Comparison of ENCODE assay signal across 8 mouse cellular contexts in genomic region chr5:45520809-45521110, GRCm38 (mm10). TPM values are rescaled to one million over a fixed set of nuclear protein-coding genes. Genes with fewer than 3 reads are reported as not detected.
DNase-seq lines count a peak whose midpoint lies in the region; ATAC-seq and TF ChIP-seq lines count a peak whose summit lies in the region.

No protein-coding gene starts in this region.

- no peaks in the 10 kb centered on the region for H3K27me3 ChIP-seq in kidney, embryonic 15.5 days
- H3K27me3 ChIP-seq in hindbrain, embryonic 15.5 days = no peaks in the 10 kb centered on the region
- no peaks in the 10 kb centered on the region for H3K27me3 ChIP-seq in midbrain, embryonic 15.5 days (replicated peaks)

- H3K27ac ChIP-seq in kidney, embryonic 15.5 days = peak overlapping the region; percentile 67; the same call in 1 of the 2 replicates
- no peak overlapping the region for H3K27ac ChIP-seq in bone marrow, adult 2 months (ENCODE audit: control insufficient read depth, insufficient read depth, low read depth, low read length, poor library complexity)
- no peak overlapping the region for H3K27ac ChIP-seq in hindbrain, embryonic 15.5 days (replicated peaks)
- H3K27ac ChIP-seq in midbrain, embryonic 15.5 days = no peak overlapping the region

- no peaks in the 10 kb centered on the region for H3K9me3 ChIP-seq in kidney, embryonic 15.5 days (replicated peaks)
- no peaks in the 10 kb centered on the region for H3K9me3 ChIP-seq in hindbrain, embryonic 15.5 days
- H3K9me3 ChIP-seq in midbrain, embryonic 15.5 days = no peaks in the 10 kb centered on the region

- no peak for DNase-seq in kidney, postnatal 14 days
- no peak for DNase-seq in layer of hippocampus, adult 9-10 months (ENCODE audit: low spot score)
- DNase-seq in cerebellum, postnatal 14 days = no peak
- DNase-seq in layer of hippocampus, postnatal 36 days = no peak

- no peak for TF ChIP-seq POLR2A in bone marrow, adult 2 months (IDR thresholded peaks at IDR 0.05; ENCODE audit: borderline replicate concordance, control insufficient read depth, low read depth, low read length)

- peak overlapping the region; percentile 81 for H3K4me2 ChIP-seq in kidney, embryonic 15.5 days
- peak overlapping the region; percentile 96 for H3K4me2 ChIP-seq in hindbrain, embryonic 15.5 days
- H3K4me2 ChIP-seq in midbrain, embryonic 15.5 days = peak overlapping the region; percentile 90

- WGBS in kidney, embryonic 15.5 days = 3% methylated on average over 5 of the region's 5 CpGs
- WGBS in bone marrow, adult 2 months = 1% methylated on average over 5 of the region's 5 CpGs
- 5% methylated on average over 5 of the region's 5 CpGs for WGBS in hindbrain, embryonic 15.5 days
- WGBS in midbrain, embryonic 15.5 days = 8% methylated on average over 5 of the region's 5 CpGs

- no peak for ATAC-seq in kidney, embryonic 15.5 days (replicated peaks; ENCODE audit: low FRiP score)
- no peak for ATAC-seq in hindbrain, embryonic 15.5 days (ENCODE audit: low FRiP score, low read depth)
- no peak for ATAC-seq in midbrain, embryonic 15.5 days (replicated peaks)

- peak overlapping the region; percentile 85 for H3K4me3 ChIP-seq in kidney, embryonic 15.5 days (replicated peaks)
- H3K4me3 ChIP-seq in bone marrow, adult 2 months (replicated peaks; ENCODE audit: control insufficient read depth, low read depth, low read length) = peak overlapping the region; percentile 87
- peak overlapping the region; percentile 95 for H3K4me3 ChIP-seq in hindbrain, embryonic 15.5 days
- peak overlapping the region; percentile 93 for H3K4me3 ChIP-seq in midbrain, embryonic 15.5 days

- H3K36me3 ChIP-seq in kidney, embryonic 15.5 days = peaks cover 36% of the 10 kb centered on the region
- peaks cover 10% of the 10 kb centered on the region for H3K36me3 ChIP-seq in hindbrain, embryonic 15.5 days
- peaks cover 10% of the 10 kb centered on the region for H3K36me3 ChIP-seq in midbrain, embryonic 15.5 days (replicated peaks)

- H3K4me1 ChIP-seq in kidney, embryonic 15.5 days = peaks cover 15% of the 10 kb centered on the region
- H3K4me1 ChIP-seq in bone marrow, adult 2 months (ENCODE audit: control insufficient read depth, insufficient read depth, low read length) = peaks cover 1% of the 10 kb centered on the region; the same call in 1 of the 2 replicates
- H3K4me1 ChIP-seq in hindbrain, embryonic 15.5 days (replicated peaks) = peaks cover 22% of the 10 kb centered on the region
- peaks cover 24% of the 10 kb centered on the region for H3K4me1 ChIP-seq in midbrain, embryonic 15.5 days

- no peak for TF ChIP-seq CTCF in bone marrow, adult 2 months (IDR thresholded peaks at IDR 0.05; ENCODE audit: control insufficient read depth, insufficient read depth, low read length)

- peak overlapping the region; percentile 92 for H3K9ac ChIP-seq in kidney, embryonic 15.5 days
- peak overlapping the region; percentile 98 for H3K9ac ChIP-seq in hindbrain, embryonic 15.5 days
- peak overlapping the region; percentile 95 for H3K9ac ChIP-seq in midbrain, embryonic 15.5 days

RNA-seq across cellular contexts. Expression of gene Med28, which starts 0.7 kb away (rescaled TPM):
- 274 and 287 TPM in 2 replicates for polyA plus RNA-seq in kidney, embryonic 15.5 days (2015; fragmentation: Nextera tagmentation; extraction: Ambion mirVana)
- 133 and 149 TPM in 2 replicates for polyA plus RNA-seq in bone marrow, adult 2 months (2011; ENCODE audit: insufficient read depth, insufficient read length, low replicate concordance, missing spikeins)
- polyA plus RNA-seq in hindbrain, embryonic 15.5 days (2015; fragmentation: Nextera tagmentation; extraction: Ambion mirVana) = 249 and 253 TPM in 2 replicates
- 251 and 261 TPM in 2 replicates for polyA plus RNA-seq in midbrain, embryonic 15.5 days (2015; fragmentation: Nextera tagmentation; extraction: Ambion mirVana)
- total RNA-seq in layer of hippocampus, postnatal 36 days (2021) = 100 to 1,000 TPM; 106 to 112 TPM

RNA-seq across cellular contexts. Expression of gene Lap3, which starts 27.6 kb away (rescaled TPM):
- polyA plus RNA-seq in kidney, embryonic 15.5 days (2015; fragmentation: Nextera tagmentation; extraction: Ambion mirVana) = 102 and 105 TPM in 2 replicates
- polyA plus RNA-seq in bone marrow, adult 2 months (2011; ENCODE audit: insufficient read depth, insufficient read length, low replicate concordance, missing spikeins) = 19.4 and 65.3 TPM in 2 replicates
- polyA plus RNA-seq in hindbrain, embryonic 15.5 days (2015; fragmentation: Nextera tagmentation; extraction: Ambion mirVana) = 35.0 and 35.4 TPM in 2 replicates
- polyA plus RNA-seq in midbrain, embryonic 15.5 days (2015; fragmentation: Nextera tagmentation; extraction: Ambion mirVana) = 28.7 and 29.9 TPM in 2 replicates
- total RNA-seq in layer of hippocampus, postnatal 36 days (2021) = 10 to 100 TPM; 58.7 to 63.4 TPM
